Mouse (Mus musculus) heart, adult 2 months (tissue): ENCODE data around the gene Gm4922. TPM values are rescaled to one million over a fixed set of nuclear protein-coding genes. Genes with fewer than 3 reads are reported as not detected.

Experiments used
- DNase-seq, 2 experiments: peaks; one replicate each; pipeline ENCODE4 v3.0.0; 2021
- H3K27ac ChIP-seq: fragments of 200-600 bp; 2 replicates; pipeline ENCODE4 v1.8.1; 2022
- H3K27me3 ChIP-seq: fragments of 200-500 bp; 2 replicates; pipeline ENCODE4 v1.6.1; 2012; ENCODE audit warnings: mild to moderate bottlenecking, low read length, inconsistent platforms, mixed read lengths; ENCODE audit not compliant: control insufficient read depth, insufficient read depth
- H3K36me3 ChIP-seq: fragments of 200-500 bp; 2 replicates; pipeline ENCODE4 v1.6.1; 2012; ENCODE audit warnings: low read length, inconsistent platforms; ENCODE audit not compliant: control insufficient read depth, insufficient read depth
- H3K4me1 ChIP-seq: fragments of 200-500 bp; 2 replicates; pipeline ENCODE4 v1.6.1; 2011; ENCODE audit warnings: low read length; ENCODE audit not compliant: control insufficient read depth, insufficient read depth
- H3K4me3 ChIP-seq: fragments of 200-600 bp; 2 replicates; pipeline ENCODE4 v1.8.1; 2022
- H3K79me2 ChIP-seq: fragments of 200-500 bp; replicated peaks from 2 replicates; pipeline ENCODE4 v1.6.1; 2012; ENCODE audit warnings: mild to moderate bottlenecking, inconsistent platforms, low read length, moderate library complexity, mixed read lengths; ENCODE audit not compliant: control insufficient read depth, insufficient read depth
- H3K9ac ChIP-seq: fragments of 200-500 bp; 2 replicates; pipeline ENCODE4 v1.6.1; 2012; ENCODE audit warnings: low read depth, mild to moderate bottlenecking, control low read depth, inconsistent platforms, low read length, mixed read lengths
- CTCF ChIP-seq: fragments of 200-600 bp; IDR thresholded peaks from 2 replicates; pipeline ENCODE4 v1.8.1; 2022; ENCODE audit warnings: antibody characterized with exemption, mild to moderate bottlenecking, moderate library complexity
- EP300 ChIP-seq: fragments of 200-500 bp; IDR thresholded peaks from 2 replicates; pipeline ENCODE4 v1.6.1; 2011; ENCODE audit warnings: low read depth, low read length, control low read depth; ENCODE audit not compliant: insufficient read depth
- POLR2A ChIP-seq: fragments of 200-500 bp; IDR thresholded peaks from 2 replicates; pipeline ENCODE4 v1.6.1; 2011; ENCODE audit warnings: mild to moderate bottlenecking, low read depth, low read length, control low read depth; ENCODE audit not compliant: insufficient read depth
- WGBS: fragments of 180-500 bp; shearing (Covaris S2); methylation state at CpG from one replicate; pipeline ENCODE4 v1.1.7; 2018; 5-methylcytosine and 5-hydroxymethylcytosine counted together
- intact Hi-C: fragments of 180-260 bp; cut with DNase I; formaldehyde crosslinking; loops from one replicate; pipeline ENCODE4 v1.15.1; 2025
- long read RNA-seq: library from polyadenylated mRNA; stranded (forward); transcript quantifications from one replicate; pipeline ENCODE4 v2.0.0, GENCODE M21; 2021
- polyA plus RNA-seq: library from polyadenylated mRNA; depleted of rRNA; stranded (reverse); fragments of >200 nt; gene quantifications from 2 replicates; pipeline ENCODE4 v1.2.3, GENCODE M21; 2012; rRNA removed
- total RNA-seq, 2 experiments: library from RNA; stranded (reverse); gene quantifications; 2 replicates each; pipeline ENCODE4 v1.2.3; 2021

Gene Gm4922
- total RNA-seq (not detected), polyA plus RNA-seq (0.06 TPM in 1 of 2 replicates, not detected in the other)
- long read RNA-seq, result 0 reads

GRCm38 (mm10) chr10:18786693-18787092 is at the start of gene Gm4922:
TSS of gene Gm4922 (minus strand) at chr10:18786793.
- no peak for TF ChIP-seq EP300
- TF ChIP-seq CTCF, result no peak
- no peak for TF ChIP-seq POLR2A
- H3K27ac ChIP-seq, result no peak within 1 kb of the TSS
- no peaks in the 10 kb centered on the region for H3K27me3 ChIP-seq
- H3K4me1 ChIP-seq, result no peaks in the 10 kb centered on the region
- no peaks in the 10 kb centered on the region for H3K79me2 ChIP-seq
- intact Hi-C loops, result no loop called here
- no peak within 1 kb of the TSS for H3K9ac ChIP-seq
- WGBS, result 81% methylated on average over 1 of the region's 1 CpGs
- DNase-seq, result no peak
- H3K36me3 ChIP-seq, result no peaks in the 10 kb centered on the region
- H3K4me3 ChIP-seq, result no peak within 1 kb of the TSS

- Histone ChIP-seq H3K9ac (no peak overlapping the region), H3K4me1 (no peaks in the 10 kb centered on the region), H3K36me3 (no peaks in the 10 kb centered on the region), H3K27me3 (no peaks in the 10 kb centered on the region), H3K79me2 (no peaks in the 10 kb centered on the region), H3K4me3 (no peak overlapping the region), H3K27ac (no peak overlapping the region)
- DNase-seq, result peak in 1 of 2 experiments; percentile 27
- 55% methylated on average over 6 of the region's 6 CpGs for WGBS
- intact Hi-C loops, result loop anchor here (5.0 kb wide), 1 partner anchor 64 kb away; no protein-coding TSS in a partner anchor
- TF ChIP-seq CTCF (peak; percentile 70), POLR2A (no peak), EP300 (no peak)
Measured at GRCm38 (mm10) chr10:18835684-18836479, 49.3 kb upstream of the Gm4922 start.

- H3K27me3 ChIP-seq, result no peaks in the 10 kb centered on the region
- no peak overlapping the region for H3K4me3 ChIP-seq
- no peak for TF ChIP-seq EP300
- TF ChIP-seq POLR2A, result no peak
- no peak for TF ChIP-seq CTCF
- intact Hi-C loops, result no loop called here
- H3K27ac ChIP-seq, result no peak overlapping the region
- no peak overlapping the region for H3K9ac ChIP-seq
- H3K4me1 ChIP-seq, result no peaks in the 10 kb centered on the region
- 53% methylated on average over 2 of the region's 2 CpGs for WGBS
- no peak for DNase-seq
- H3K79me2 ChIP-seq, result no peaks in the 10 kb centered on the region
- no peaks in the 10 kb centered on the region for H3K36me3 ChIP-seq
Measured at GRCm38 (mm10) chr10:18834389-18834788, 47.8 kb upstream of the Gm4922 start.

- Histone ChIP-seq H3K36me3 (no peaks in the 10 kb centered on the region), H3K27me3 (no peaks in the 10 kb centered on the region), H3K79me2 (no peaks in the 10 kb centered on the region), H3K9ac (no peak overlapping the region), H3K4me3 (no peak overlapping the region), H3K27ac (no peak overlapping the region), H3K4me1 (no peaks in the 10 kb centered on the region)
- no peak for DNase-seq
- TF ChIP-seq EP300 (no peak), CTCF (no peak), POLR2A (no peak)
- intact Hi-C loops, result no loop called here
- 50% methylated on average over 7 of the region's 7 CpGs for WGBS
Measured at GRCm38 (mm10) chr10:18831823-18832222, 45.2 kb upstream of the Gm4922 start.

- no peak for DNase-seq
- no peak overlapping the region for H3K4me3 ChIP-seq
- no peaks in the 10 kb centered on the region for H3K27me3 ChIP-seq
- intact Hi-C loops, result no loop called here
- H3K36me3 ChIP-seq, result no peaks in the 10 kb centered on the region
- H3K9ac ChIP-seq, result no peak overlapping the region
- H3K27ac ChIP-seq, result no peak overlapping the region
- H3K79me2 ChIP-seq, result no peaks in the 10 kb centered on the region
- no peak for TF ChIP-seq EP300
- TF ChIP-seq POLR2A, result no peak
- TF ChIP-seq CTCF, result no peak
- WGBS, result 65% methylated on average over 4 of the region's 4 CpGs
- H3K4me1 ChIP-seq, result no peaks in the 10 kb centered on the region
Measured at GRCm38 (mm10) chr10:18830359-18830758, 43.8 kb upstream of the Gm4922 start.

- Histone ChIP-seq H3K4me3 (no peak overlapping the region), H3K27ac (no peak overlapping the region), H3K36me3 (no peaks in the 10 kb centered on the region), H3K9ac (no peak overlapping the region), H3K79me2 (no peaks in the 10 kb centered on the region), H3K27me3 (no peaks in the 10 kb centered on the region), H3K4me1 (no peaks in the 10 kb centered on the region)
- DNase-seq, result no peak
- WGBS, result 63% methylated on average over 2 of the region's 2 CpGs
- intact Hi-C loops, result no loop called here
- TF ChIP-seq EP300, result no peak
- TF ChIP-seq CTCF, result no peak
- TF ChIP-seq POLR2A, result no peak
Measured at GRCm38 (mm10) chr10:18827936-18828335, 41.3 kb upstream of the Gm4922 start.
